Mouse (Mus musculus) G1E (cell line): ENCODE data around the gene Slc4a4.

Source experiments
- CTCF ChIP-seq: IDR thresholded peaks from 2 replicates; pipeline ENCODE4 v1.5.1; 2012; ENCODE audit warnings: low read depth, low read length, inconsistent platforms, mixed read lengths
- GATA1 ChIP-seq: IDR thresholded peaks from 2 replicates; pipeline ENCODE4 v1.6.1; 2012; ENCODE audit warnings: borderline replicate concordance, low read length, inconsistent platforms, mixed read lengths
- GATA2 ChIP-seq: IDR thresholded peaks from 2 replicates; pipeline ENCODE4 v1.6.1; 2012; ENCODE audit warnings: low read depth, low read length, inconsistent platforms, borderline replicate concordance
- TAL1 ChIP-seq: conservative IDR thresholded peaks from 2 replicates; pipeline ENCODE4 v1.6.1; 2012; ENCODE audit warnings: low read depth, low read length, inconsistent platforms, mixed read lengths

DNA sequence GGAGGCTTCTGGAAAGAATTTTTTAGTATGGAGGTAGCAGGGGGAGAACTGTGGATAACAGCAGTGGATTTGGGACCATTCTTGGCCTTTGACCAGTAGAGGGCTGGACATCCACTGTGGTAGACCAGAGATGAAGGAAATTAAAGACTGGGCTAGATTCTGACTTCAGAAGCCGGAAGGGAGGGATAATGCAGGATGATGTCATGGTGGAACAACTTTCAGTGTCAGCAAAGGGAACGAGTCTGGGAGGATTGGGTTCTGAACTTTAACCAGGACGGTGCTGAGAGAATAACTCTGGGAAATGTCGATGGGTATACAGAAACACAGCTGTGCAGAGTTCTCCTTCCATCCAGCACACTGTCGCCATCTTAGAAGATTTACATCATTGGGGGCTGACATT is 175.7 kb downstream of the Slc4a4 start:
- TF ChIP-seq TAL1 (no peak), CTCF (no peak), GATA1 (no peak), GATA2 (no peak)
